Mouse (Mus musculus) frontal cortex, postnatal 14 days (tissue): Measurements from ENCODE around the gene Rtn1.

Source experiments
- DNase-seq, 2 experiments: peaks; one replicate each; pipeline ENCODE4 v3.0.0; 2022; ENCODE audit warnings: low spot score in 2 of 2

The Rtn1 gene

DNA sequence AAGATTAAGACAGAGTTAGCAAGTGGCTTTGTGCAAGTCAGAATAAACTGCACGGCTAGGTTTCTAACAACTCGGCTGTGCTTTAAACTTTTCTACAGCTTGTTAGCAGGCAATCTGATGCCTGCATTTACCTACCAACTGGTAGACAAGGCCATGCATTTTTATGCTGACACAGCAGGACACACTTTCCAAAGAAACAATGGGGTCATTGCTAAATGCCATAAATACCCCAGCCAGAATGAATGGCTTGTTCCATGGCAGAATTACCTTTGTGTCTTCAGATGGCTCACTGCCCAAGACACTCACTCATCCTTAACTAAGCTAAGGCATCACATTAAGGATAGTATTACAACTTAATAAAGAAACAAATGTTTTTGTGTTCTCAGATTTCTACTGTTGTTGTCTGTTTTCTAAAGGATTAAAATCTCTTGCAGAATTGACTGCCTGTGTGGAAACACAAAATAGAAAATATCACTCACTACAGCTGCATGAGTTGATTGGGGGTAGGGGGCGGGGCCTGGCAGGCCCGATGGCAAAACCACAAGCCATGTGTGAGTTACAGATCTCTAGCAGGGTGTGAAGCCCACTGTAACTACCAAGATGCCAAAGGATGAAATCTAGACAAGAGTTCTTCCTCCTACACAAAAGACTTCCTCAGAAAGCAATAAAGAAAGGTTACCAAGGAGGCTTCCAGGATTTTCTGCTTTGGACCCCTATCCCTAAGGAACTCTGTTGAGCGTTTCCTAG is 129.6 kb downstream of the Rtn1 start:
- DNase-seq: no peak

DNA sequence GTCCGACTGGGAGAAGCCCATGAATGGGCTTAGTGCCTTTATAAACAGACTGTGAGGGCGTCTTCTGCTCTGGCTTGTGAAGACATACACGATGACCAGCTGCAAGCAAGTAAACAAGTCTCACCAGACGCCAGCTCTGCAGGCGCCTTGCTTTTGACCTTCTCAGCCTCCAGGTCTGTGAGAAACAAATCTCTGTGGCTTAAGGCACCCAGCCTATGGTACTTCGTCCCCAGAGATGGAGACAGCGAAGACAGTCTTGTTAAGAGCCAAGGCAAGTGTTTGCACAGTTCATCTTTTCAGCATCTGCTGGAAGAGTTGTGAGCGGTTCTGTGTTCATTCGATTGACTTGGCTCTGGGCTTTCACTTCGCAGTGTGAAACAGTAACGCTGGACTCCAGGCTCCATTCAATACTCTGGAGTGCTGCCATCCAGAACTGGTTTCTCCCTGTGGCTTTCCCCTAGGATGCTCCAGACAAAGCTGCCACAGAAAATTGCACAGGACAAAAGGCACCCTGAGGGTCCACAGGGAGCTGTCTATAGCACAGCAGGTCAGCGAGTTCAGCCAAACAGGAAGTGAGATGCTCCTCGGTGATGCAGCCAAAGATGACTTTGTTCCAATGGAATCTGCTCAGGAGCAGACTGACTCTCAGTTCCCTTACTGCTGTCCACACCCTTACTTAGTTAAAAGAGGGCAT is 135.0 kb downstream of the Rtn1 start:
- no peak for DNase-seq

- no peak for DNase-seq
Observed at GRCm38 (mm10) chr12:72267614-72268013, 141.2 kb downstream of the Rtn1 start.

DNA sequence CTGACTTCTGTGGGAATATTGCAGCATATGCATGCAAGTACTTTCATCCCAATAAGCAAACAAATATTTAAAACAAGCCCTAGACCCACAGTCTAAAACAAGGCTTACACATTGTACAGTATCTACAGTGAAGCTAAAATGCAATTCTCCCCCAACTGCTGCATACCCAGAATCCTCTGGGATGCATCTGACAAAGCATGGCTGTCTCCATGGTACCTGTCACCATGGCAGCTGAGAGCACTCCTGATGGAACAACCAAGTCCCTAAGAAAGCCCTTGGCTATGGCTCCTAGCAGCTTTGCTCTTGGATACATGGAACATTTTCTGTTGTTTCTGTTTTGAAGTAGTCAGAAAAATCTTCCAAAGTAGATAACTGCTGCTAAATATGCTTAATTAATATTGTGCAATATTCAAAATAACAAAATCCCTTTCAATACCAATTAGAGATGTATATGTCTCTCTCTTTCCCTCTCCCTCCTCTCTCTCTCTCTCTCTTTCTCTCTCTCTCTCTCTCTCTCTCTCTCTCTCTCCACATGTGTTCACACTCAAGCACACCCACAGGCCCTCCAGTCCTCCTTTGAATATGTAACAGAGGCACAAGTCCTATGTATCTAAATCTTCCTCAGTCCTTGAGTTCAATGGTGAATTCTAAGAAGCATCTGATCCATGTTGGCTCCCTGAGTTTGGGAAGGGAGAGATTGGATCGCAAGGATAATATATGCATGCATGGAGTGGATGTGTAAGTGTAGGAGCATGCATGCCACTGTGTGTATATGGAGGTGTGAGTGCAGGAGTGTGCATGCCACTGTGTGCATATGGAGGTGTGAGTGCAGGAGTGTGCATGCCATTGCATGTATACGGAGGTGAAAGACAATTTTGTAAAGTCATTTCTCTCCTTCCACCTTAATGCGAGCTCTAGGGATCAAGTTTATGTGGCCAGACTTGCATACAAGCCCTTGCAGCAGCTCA is 143.3 kb downstream of the Rtn1 start:
- DNase-seq: peak; percentile 56 to 65

- DNase-seq: no peak
Observed at GRCm38 (mm10) chr12:72263213-72264103, 145.4 kb downstream of the Rtn1 start.

- no peak for DNase-seq
Observed at GRCm38 (mm10) chr12:72257000-72257399, 151.9 kb downstream of the Rtn1 start.

- DNase-seq: no peak
Observed at GRCm38 (mm10) chr12:72253040-72253439, 155.8 kb downstream of the Rtn1 start.

DNA sequence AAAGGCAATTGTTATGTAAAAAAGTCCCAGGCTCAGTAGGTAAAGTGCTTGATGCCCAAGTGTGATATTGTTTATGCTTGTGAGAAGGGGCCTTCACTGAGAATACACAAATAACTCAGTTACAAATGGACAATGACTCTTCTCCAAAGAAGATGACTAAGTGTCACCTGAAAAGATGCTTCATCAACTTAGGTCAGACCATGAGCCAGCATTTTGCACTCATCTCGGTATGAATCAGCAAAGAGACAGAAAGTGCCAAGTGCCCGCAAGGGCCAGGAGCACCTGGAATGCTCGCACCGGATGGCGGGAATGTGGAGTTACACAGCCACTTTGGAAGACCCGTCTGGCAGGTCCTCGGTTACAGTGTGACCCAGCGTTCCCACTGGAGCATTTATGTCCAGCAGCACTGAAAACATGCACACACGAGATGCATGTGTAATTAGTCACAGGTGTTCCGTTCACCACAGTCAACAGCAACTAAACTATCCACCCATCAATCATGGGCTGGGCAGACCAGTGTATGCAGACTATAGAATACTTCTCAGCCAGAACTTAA is 156.9 kb downstream of the Rtn1 start:
- DNase-seq: no peak

GRCm38 (mm10) chr12:72244951-72245350 is 163.9 kb downstream of the Rtn1 start:
- no peak for DNase-seq

GRCm38 (mm10) chr12:72242807-72243206 is 166.0 kb downstream of the Rtn1 start:
- no peak for DNase-seq

- DNase-seq: no peak
Observed at GRCm38 (mm10) chr12:72240506-72240905, 168.3 kb downstream of the Rtn1 start.

DNA sequence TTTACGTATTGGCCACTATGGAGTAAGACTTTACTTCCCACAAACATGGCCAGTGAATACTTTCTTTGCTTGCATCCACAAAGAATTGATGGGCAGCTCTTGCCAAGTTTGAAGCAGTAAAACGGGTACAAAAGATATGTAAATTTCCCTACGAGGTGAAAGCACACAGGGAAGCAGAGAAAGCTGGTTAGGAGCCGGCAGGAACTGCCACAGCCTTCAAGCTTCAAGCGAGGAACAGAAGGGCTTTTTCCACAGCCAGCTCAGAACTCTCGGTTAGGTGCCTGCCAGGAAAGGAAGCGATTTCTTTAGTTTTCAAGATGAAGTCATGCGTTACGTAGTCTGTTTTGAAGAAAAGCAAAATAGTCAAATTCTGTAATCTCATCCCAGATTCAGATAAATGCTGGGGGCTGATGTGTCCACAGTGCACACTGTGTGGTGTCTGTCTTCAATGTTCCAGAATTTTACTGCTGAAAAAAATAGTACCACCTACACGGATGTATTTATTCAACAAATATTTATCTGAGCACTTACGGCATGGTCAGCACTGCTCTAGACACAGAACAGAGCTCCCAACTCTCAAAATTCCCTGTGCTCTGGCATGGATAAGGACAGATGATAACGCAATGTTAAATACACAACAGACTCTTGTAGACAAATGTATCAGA is 169.5 kb downstream of the Rtn1 start:
- DNase-seq: no peak

DNA sequence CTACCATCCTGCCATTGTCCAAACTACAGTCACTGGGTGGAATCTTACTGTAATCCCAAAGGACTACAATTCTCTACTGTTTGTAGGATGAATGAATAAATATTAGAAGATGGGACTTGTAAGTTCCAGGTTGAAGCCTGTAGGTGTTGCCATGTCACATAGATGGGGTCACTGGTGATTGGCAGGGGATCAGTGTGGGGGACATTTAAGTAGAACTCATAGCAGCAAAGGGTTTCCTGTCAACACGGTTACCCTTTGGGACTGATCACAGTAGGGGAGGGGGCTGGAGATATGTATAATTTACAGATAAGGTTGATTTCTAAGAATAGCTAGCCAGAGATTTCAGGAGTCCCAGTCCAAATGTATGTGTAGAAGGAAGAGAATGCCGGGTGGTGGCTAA is 171.6 kb downstream of the Rtn1 start:
- DNase-seq: no peak

DNA sequence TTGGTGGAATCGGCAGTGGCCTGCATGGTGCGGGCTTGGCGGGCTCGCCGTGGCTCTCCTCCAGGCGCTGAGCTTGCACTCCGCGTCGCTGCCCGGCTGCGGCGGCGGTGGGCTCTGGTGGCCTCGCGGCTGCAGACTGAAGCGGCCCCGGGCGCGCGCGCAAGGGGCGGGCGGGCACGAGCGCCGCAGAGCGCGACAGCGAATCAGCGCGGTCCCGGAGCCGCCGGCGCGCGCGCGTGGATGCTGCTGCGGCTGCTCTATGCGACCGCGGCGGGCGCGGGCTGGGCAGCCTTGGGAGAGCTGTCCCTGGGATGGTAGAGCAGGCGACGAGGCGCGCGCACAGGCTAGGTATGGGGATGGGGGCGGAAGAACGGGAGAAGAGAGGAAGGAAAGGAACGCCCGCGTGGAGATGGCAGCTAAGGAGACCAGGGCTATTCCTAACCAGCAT is 172.3 kb downstream of the Rtn1 start:
- peak; percentile 77 to 78 for DNase-seq

DNA sequence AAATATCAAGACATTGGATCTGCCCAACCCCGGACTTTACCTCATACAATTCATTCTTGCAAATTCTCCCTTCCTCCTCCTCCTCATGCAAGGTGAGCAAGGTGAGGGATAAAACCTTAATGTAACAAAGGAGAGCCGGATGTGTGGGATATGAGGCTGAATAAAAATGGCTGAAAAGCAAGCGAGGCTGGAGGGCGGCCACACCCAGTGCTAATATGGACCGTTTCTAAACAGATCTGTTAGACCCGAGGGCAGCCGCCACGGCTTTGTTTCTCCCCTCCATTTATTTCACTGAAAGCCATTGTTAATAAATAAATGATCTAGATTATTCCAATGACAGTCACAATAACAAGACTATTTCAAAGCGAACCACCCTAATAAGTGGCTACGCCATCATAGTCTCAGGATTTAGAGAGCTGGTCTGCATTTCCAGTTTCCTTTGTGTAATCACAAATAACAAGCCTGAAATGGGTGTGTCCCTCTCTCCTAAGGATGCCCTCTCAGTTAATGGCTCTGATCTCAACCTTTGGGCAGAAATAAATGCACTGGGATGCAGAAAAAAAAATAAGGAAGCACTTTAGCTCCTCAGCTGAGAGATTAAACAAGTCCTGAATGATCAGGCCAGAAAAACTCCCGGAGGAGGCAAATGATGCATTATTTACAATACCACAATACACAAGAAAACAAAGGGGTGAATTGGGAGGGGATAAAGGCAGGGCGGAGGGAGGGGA is 173.1 kb downstream of the Rtn1 start:
- DNase-seq: no peak

DNA sequence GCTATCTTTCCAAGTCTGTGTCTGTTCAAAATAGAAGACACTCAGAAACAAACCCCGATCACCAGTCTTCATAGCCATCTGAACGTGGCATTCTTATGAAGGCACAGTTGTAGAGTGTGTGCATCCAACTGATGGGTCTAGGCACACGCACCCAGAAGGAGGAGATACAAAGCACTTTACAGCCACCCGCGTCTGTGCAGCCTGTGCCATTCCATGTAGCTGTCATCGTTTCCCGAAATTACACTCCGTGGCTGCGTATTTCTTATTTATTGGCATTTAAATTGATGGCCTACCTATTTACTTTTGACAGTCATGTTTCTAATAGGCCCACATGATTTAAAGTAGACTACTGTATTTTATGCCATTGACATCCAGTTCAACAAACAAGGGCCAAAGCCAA is 173.9 kb downstream of the Rtn1 start:
- DNase-seq: no peak

DNA sequence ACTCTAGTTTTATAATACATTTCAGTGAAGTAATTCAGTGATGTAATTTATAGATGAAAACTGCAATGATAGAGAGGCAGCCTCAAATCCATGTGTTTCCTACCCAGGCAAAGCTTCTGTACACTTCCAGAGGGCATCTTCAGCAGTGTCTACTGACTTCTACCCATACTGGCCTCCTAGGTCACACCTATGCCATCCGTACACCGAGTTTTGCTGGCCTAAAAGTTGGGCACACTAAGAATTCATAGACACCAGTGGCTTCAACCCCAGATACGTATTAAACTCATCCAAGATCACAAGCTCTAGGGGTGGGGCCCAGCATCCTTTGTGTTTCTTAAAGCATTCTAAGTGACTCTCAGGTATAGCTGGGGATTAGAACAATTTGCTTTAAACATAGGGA is 174.7 kb downstream of the Rtn1 start:
- no peak for DNase-seq

DNA sequence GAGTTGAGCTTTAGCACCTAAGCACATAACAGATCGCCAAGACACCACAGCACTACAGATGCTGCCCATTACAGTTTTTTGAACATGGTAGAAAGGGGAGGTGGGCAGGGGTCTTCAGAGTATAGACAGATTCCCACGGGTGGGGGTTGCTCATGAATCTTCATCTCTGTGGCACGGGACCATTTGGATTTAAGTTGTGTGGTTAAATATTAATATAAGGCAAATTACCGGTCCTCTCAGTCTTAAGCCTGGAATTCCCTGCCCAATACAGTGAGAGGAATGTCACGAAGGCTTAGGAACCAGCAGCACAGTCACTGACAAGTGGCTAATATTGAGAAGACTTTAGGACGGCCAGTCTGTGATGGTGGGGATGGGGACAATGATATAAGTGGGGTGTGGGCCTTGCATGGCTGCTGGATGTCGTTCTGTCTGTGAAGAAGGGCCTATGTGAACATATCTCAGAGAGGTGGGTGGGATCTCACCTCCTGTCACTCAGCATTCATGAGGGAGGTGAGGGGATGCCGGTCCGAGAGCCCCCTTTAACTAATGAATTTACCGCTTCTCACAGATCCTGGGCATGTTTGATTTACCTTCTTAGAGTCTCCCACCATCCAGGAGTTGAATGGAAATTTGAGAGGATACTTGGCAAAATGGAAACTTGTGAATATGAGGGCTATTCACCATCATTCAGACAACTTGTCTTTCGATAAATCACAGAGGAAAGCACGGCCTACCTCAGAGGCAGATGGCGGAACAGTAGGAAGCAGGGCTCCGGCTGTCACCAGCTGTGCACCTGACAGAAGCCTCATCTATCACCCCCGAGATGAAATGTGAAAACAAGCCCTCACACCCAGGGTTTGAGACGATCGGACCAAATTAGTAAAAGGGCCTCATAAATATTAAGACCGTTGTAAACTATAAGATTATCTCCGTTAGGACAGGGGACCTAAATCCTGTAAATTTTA is 175.7 kb downstream of the Rtn1 start:
- DNase-seq: no peak
